Mouse (Mus musculus) ES-Bruce4 (cell line): ENCODE results near the gene C1qc.

Source experiments
- CTCF ChIP-seq: IDR thresholded peaks from one replicate; pipeline ENCODE4 v1.8.1; 2011; ENCODE audit warnings: low read depth, low read length
- POLR2A ChIP-seq: IDR thresholded peaks from one replicate; pipeline ENCODE4 v1.8.1; 2011; ENCODE audit warnings: low read length; ENCODE audit not compliant: insufficient read depth

GRCm38 (mm10) chr4:136862411-136862810 is 30.5 kb downstream of the C1qc start:
- TF ChIP-seq POLR2A (no peak), CTCF (no peak)
